Mouse (Mus musculus) liver, embryonic 15.5 days (tissue): ENCODE measurements around the gene Agrn. TPM values are rescaled to one million over a fixed set of nuclear protein-coding genes. Genes with fewer than 3 reads are reported as not detected.

Experiments
- ATAC-seq: fragments of 200-750 bp; cut with Nextera tagmentation; 2 replicates; pipeline ENCODE4 v1.8.0; 2017; ENCODE audit warnings: moderate number of reproducible peaks, mild to moderate bottlenecking, moderate library complexity; ENCODE audit not compliant: insufficient read depth
- H3K27ac ChIP-seq: fragments of 300-500 bp; sonication (generic); replicated peaks from 2 replicates; pipeline ENCODE4 v1.5.1; 2015; ENCODE audit warnings: mild to moderate bottlenecking, inconsistent platforms
- H3K27me3 ChIP-seq: fragments of 300-500 bp; sonication (generic); 2 replicates; pipeline ENCODE4 v1.6.1; 2015; ENCODE audit warnings: mild to moderate bottlenecking, inconsistent platforms
- H3K36me3 ChIP-seq: fragments of 300-500 bp; sonication (generic); replicated peaks from 2 replicates; pipeline ENCODE4 v1.6.1; 2015; ENCODE audit warnings: moderate library complexity, mild to moderate bottlenecking, inconsistent platforms
- H3K4me1 ChIP-seq: fragments of 300-500 bp; sonication (generic); replicated peaks from 2 replicates; pipeline ENCODE4 v1.6.1; 2015; ENCODE audit warnings: inconsistent platforms
- H3K4me2 ChIP-seq: fragments of 300-500 bp; sonication (generic); 2 replicates; pipeline ENCODE4 v1.6.1; 2015; ENCODE audit warnings: moderate library complexity, mild to moderate bottlenecking, inconsistent platforms
- H3K4me3 ChIP-seq: fragments of 300-500 bp; sonication (generic); replicated peaks from 2 replicates; pipeline ENCODE4 v1.5.1; 2015; ENCODE audit warnings: mild to moderate bottlenecking, inconsistent platforms
- H3K9ac ChIP-seq: fragments of 300-500 bp; sonication (generic); 2 replicates; pipeline ENCODE4 v1.6.1; 2015; ENCODE audit warnings: moderate library complexity, mild to moderate bottlenecking, inconsistent platforms
- H3K9me3 ChIP-seq: fragments of 300-500 bp; sonication (generic); replicated peaks from 2 replicates; pipeline ENCODE4 v1.6.1; 2016; ENCODE audit warnings: inconsistent platforms
- WGBS: fragments of 180-500 bp; shearing (Covaris S2); methylation state at CpG from one replicate; pipeline ENCODE4 v1.1.7; 2015; ENCODE audit warnings: mixed read lengths; ENCODE audit not compliant: insufficient replicate concordance; 5-methylcytosine and 5-hydroxymethylcytosine counted together
- polyA plus RNA-seq: library from polyadenylated mRNA; unstranded; fragments of >200 nt; fragmentation: Nextera tagmentation; extraction: Ambion mirVana; gene quantifications from 2 replicates; pipeline ENCODE4 v1.2.1, GENCODE M21; 2015

The Agrn gene
- polyA plus RNA-seq, 1 experiment from 2014 or later: 6.7 TPM

- H3K4me3 ChIP-seq: no peak overlapping the region
- H3K4me2 ChIP-seq: no peak overlapping the region
- H3K4me1 ChIP-seq: 0 out of 2 replicates have a peak, but pooled peaks cover 5% of the 10 kb centered on the region
- H3K9me3 ChIP-seq: no peaks in the 10 kb centered on the region
- WGBS: 80% methylated on average over 30 of the region's 30 CpGs
- ATAC-seq: no peak
- H3K9ac ChIP-seq: no peak overlapping the region
- no peak overlapping the region for H3K27ac ChIP-seq
- no peaks in the 10 kb centered on the region for H3K36me3 ChIP-seq
- H3K27me3 ChIP-seq: no peaks in the 10 kb centered on the region
Measured at GRCm38 (mm10) chr4:156136285-156137100, 60.8 kb downstream of the Agrn start.

GRCm38 (mm10) chr4:156135801-156136200, 61.5 kb downstream of the Agrn start:
- 80% methylated on average over 14 of the region's 14 CpGs for WGBS
- Histone ChIP-seq H3K9me3 (no peaks in the 10 kb centered on the region), H3K36me3 (no peaks in the 10 kb centered on the region), H3K27ac (no peak overlapping the region), H3K4me3 (no peak overlapping the region), H3K27me3 (no peaks in the 10 kb centered on the region), H3K4me1 (0 out of 2 replicates have a peak, but pooled peaks cover 5% of the 10 kb centered on the region), H3K4me2 (no peak overlapping the region), H3K9ac (no peak overlapping the region)
- ATAC-seq: no peak

DNA sequence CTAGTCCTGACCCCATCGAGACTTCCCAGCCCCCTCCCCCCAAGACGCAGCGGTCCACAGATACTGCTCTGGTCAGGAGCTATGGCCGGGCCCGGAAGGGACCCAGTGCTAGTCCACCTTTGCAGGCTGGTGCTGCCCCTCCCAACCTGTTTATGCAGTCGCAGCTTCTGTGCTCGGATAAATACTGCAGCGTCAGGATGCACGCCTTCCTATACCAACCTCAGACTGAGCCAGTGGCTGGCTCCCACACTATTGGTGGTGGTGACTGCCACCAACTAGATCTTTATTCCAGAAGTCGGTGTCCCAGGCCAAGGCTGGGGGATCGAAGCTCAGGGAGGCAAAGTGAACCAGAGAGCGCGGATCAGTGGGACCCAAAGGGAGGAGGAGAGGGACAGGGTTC, 62.2 kb downstream of the Agrn start:
- H3K9ac ChIP-seq: no peak overlapping the region
- no peak overlapping the region for H3K27ac ChIP-seq
- 0 out of 2 replicates have a peak, but pooled peaks cover 5% of the 10 kb centered on the region for H3K4me1 ChIP-seq
- H3K9me3 ChIP-seq: no peaks in the 10 kb centered on the region
- no peaks in the 10 kb centered on the region for H3K27me3 ChIP-seq
- no peak overlapping the region for H3K4me3 ChIP-seq
- ATAC-seq: no peak
- 83% methylated on average over 13 of the region's 13 CpGs for WGBS
- no peaks in the 10 kb centered on the region for H3K36me3 ChIP-seq
- H3K4me2 ChIP-seq: no peak overlapping the region

- WGBS: 63% methylated on average over 12 of the region's 12 CpGs
- H3K4me1 ChIP-seq: 0 out of 2 replicates have a peak, but pooled peaks cover 5% of the 10 kb centered on the region
- no peak overlapping the region for H3K4me2 ChIP-seq
- H3K36me3 ChIP-seq: no peaks in the 10 kb centered on the region
- H3K27me3 ChIP-seq: no peaks in the 10 kb centered on the region
- no peak overlapping the region for H3K27ac ChIP-seq
- no peak for ATAC-seq
- H3K9me3 ChIP-seq: no peaks in the 10 kb centered on the region
- no peak overlapping the region for H3K9ac ChIP-seq
- no peak overlapping the region for H3K4me3 ChIP-seq
Measured at GRCm38 (mm10) chr4:156133943-156134605, 63.2 kb downstream of the Agrn start.

DNA sequence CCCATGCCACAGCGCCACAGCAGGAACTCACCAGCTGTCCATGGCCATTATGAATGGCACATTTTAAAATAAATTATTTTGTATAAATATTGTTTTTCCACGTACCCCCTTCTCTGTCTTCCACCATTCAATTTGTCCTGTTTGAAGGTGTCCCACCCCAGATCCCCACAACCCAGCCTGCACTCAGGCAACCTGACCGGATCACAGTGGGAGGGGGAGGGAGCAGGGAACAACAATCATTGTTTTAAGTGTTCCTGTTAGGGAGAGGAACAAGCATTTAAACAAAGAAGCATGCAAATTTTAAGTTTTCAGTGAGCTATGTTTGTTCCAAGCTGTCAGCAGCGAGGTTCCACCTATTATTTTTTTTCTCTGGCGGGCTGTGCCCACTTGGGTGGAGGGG, 64.0 kb downstream of the Agrn start:
- 0 out of 2 replicates have a peak, but pooled peaks cover 5% of the 10 kb centered on the region for H3K4me1 ChIP-seq
- ATAC-seq: no peak
- H3K4me3 ChIP-seq: no peak overlapping the region

DNA sequence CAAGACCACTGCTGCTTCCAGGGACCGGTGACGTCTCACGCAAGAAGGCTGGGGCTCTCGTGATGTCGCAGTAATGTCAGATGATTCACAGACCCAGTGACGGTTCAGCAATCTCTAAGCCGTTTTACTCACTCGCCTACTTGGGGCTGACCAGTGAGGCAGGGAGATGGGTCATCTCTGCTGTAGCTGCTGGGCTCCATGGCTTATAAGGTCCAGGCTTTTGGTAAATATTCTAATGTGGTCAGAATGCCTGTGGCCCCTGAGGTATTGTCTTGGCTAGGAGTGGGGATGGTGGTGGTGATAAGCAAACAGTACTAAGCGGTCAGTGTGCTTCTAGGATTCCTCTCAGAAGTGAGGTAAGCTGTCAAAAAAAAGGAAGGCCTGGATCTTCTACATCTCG, 66.3 kb downstream of the Agrn start:
- H3K36me3 ChIP-seq: peaks cover 12% of the 10 kb centered on the region
- no peak overlapping the region for H3K4me3 ChIP-seq
- H3K27ac ChIP-seq: no peak overlapping the region
- H3K9ac ChIP-seq: no peak overlapping the region
- 74% methylated on average over 10 of the region's 10 CpGs for WGBS
- no peak for ATAC-seq
- H3K27me3 ChIP-seq: no peaks in the 10 kb centered on the region
- H3K9me3 ChIP-seq: no peaks in the 10 kb centered on the region
- no peak overlapping the region for H3K4me2 ChIP-seq
- peaks cover 12% of the 10 kb centered on the region; the same call in 1 of the 2 replicates for H3K4me1 ChIP-seq

More for the DNA sequence above, 64.0 kb downstream of the Agrn start:
- Histone ChIP-seq H3K27ac (no peak overlapping the region), H3K4me2 (no peak overlapping the region), H3K27me3 (no peaks in the 10 kb centered on the region), H3K9ac (no peak overlapping the region), H3K9me3 (no peaks in the 10 kb centered on the region), H3K36me3 (no peaks in the 10 kb centered on the region)
- 56% methylated on average over 5 of the region's 5 CpGs for WGBS

DNA sequence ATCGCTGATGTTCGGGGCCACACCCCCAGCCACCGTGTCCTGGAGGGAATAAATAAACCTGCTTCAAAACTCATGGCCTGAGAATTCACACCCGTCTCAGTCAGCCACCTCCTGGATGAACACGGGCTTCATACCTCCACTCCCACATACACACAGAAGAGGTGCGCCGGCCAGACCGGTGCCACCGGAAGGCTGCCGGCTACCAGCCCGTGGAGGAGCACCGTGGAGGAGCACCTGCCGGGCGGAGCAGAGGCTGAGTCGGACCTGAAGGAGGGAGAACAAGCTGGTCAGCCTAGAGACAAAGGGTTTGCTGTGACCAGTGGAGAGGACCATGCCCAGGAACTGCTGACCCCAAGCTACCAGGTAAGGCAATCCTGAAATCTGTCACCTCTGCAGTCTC, 66.9 kb downstream of the Agrn start, which contains the start of gene Rnf223:
Rnf223 (plus strand) TSS at position 78 of the 400 bp plus-strand sequence.
- WGBS: 76% methylated on average over 15 of the region's 15 CpGs
- Histone ChIP-seq H3K9me3 (no peaks in the 10 kb centered on the region), H3K4me1 (peaks cover 12% of the 10 kb centered on the region; the same call in 1 of the 2 replicates), H3K36me3 (peaks cover 17% of the 10 kb centered on the region), H3K4me3 (no peak within 1 kb of the TSS), H3K27me3 (no peaks in the 10 kb centered on the region), H3K4me2 (no peak within 1 kb of the TSS), H3K27ac (no peak within 1 kb of the TSS), H3K9ac (no peak within 1 kb of the TSS)
- ATAC-seq: no peak

DNA sequence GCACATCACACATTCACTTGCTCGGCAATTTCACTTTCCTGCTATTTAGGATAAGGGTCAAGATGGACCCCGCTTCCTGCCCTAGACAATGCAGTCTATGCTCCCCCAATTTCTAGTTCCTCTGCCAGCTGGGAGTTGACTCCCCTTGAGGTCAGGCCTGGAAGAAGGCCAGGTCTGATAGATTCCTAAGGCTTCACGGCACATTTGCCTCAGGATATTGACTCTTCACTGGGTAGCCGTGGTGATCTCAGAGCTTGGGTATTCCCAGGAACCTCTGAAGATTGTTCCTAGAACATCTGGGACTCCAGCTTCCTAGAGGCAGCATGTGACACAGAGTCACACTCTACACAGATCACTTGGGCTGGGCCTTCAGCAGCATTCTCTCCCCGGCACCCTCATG, 68.5 kb downstream of the Agrn start:
- H3K4me3 ChIP-seq: no peak overlapping the region

DNA sequence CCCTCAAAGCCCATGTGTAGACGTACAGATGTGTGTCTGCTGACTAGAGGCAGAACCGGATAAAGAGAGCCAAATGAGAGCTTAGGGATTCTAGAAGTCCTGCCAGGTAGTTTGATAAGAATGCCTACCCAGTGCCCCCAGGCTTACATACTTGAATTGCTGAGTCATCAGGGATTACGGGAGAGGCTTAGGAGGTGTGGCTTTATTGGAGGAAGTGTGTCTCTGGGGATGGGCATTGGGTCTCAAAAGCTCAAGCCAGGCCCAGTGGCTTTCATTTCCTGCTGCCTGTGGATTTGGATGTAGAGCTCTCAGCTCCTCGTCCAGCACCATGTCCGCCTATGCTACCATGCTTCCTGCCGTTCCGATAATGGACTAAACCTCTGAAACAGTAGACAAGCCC, 70.4 kb downstream of the Agrn start:
- peaks cover 18% of the 10 kb centered on the region for H3K4me1 ChIP-seq
- no peak overlapping the region for H3K4me3 ChIP-seq
- 71% methylated on average over 7 of the region's 7 CpGs for WGBS
- H3K36me3 ChIP-seq: peaks cover 53% of the 10 kb centered on the region
- no peak overlapping the region for H3K4me2 ChIP-seq
- H3K9me3 ChIP-seq: no peaks in the 10 kb centered on the region
- H3K27me3 ChIP-seq: no peaks in the 10 kb centered on the region
- ATAC-seq: no peak
- no peak overlapping the region for H3K9ac ChIP-seq
- no peak overlapping the region for H3K27ac ChIP-seq

More for the DNA sequence above, 68.5 kb downstream of the Agrn start:
- Histone ChIP-seq H3K27ac (no peak overlapping the region), H3K9ac (no peak overlapping the region), H3K36me3 (peaks cover 34% of the 10 kb centered on the region), H3K27me3 (no peaks in the 10 kb centered on the region), H3K9me3 (no peaks in the 10 kb centered on the region), H3K4me1 (peaks cover 20% of the 10 kb centered on the region), H3K4me2 (no peak overlapping the region)
- ATAC-seq: no peak
- WGBS: 62% methylated on average over 5 of the region's 5 CpGs

GRCm38 (mm10) chr4:156125393-156125792, 71.9 kb downstream of the Agrn start:
- 84% methylated on average over 6 of the region's 6 CpGs for WGBS
- Histone ChIP-seq H3K27ac (no peak overlapping the region), H3K4me2 (no peak overlapping the region), H3K9ac (no peak overlapping the region), H3K4me1 (peaks cover 18% of the 10 kb centered on the region), H3K4me3 (no peak overlapping the region), H3K27me3 (no peaks in the 10 kb centered on the region), H3K36me3 (peaks cover 64% of the 10 kb centered on the region), H3K9me3 (no peaks in the 10 kb centered on the region)
- no peak for ATAC-seq

GRCm38 (mm10) chr4:156124077-156124476, 73.2 kb downstream of the Agrn start:
- Histone ChIP-seq H3K4me1 (peaks cover 18% of the 10 kb centered on the region), H3K4me3 (no peak overlapping the region), H3K27ac (no peak overlapping the region), H3K9me3 (no peaks in the 10 kb centered on the region), H3K36me3 (peaks cover 77% of the 10 kb centered on the region), H3K9ac (no peak overlapping the region), H3K27me3 (no peaks in the 10 kb centered on the region), H3K4me2 (no peak overlapping the region)
- no peak for ATAC-seq
- 85% methylated on average over 7 of the region's 7 CpGs for WGBS
